Mouse (Mus musculus) bone marrow macrophage, adult 2 months (primary cell): Measurements from ENCODE around the gene Kmt2d. TPM values are rescaled to one million over a fixed set of nuclear protein-coding genes. Genes with fewer than 3 reads are reported as not detected.

ENCODE experiments used
- H3K27ac ChIP-seq: 2 replicates; pipeline ENCODE4 v1.5.1; 2012; ENCODE audit warnings: low read depth, low read length; ENCODE audit not compliant: insufficient read depth
- H3K4me1 ChIP-seq: 2 replicates; pipeline ENCODE4 v1.6.1; 2012; ENCODE audit warnings: low read length; ENCODE audit not compliant: control insufficient read depth, insufficient read depth
- H3K4me3 ChIP-seq: 2 replicates; pipeline ENCODE4 v1.5.1; 2012; ENCODE audit warnings: mild to moderate bottlenecking, low read length, moderate library complexity; ENCODE audit not compliant: insufficient read depth
- CTCF ChIP-seq: IDR thresholded peaks from 2 replicates; pipeline ENCODE4 v1.5.1; 2012; ENCODE audit warnings: low read depth, mild to moderate bottlenecking, low read length, moderate library complexity
- POLR2A ChIP-seq: IDR thresholded peaks from 2 replicates; pipeline ENCODE4 v1.6.1; 2012; ENCODE audit warnings: mild to moderate bottlenecking, low read depth, low read length, borderline replicate concordance
- polyA plus RNA-seq: library from polyadenylated mRNA; stranded (reverse); fragments of >200 nt; gene quantifications from 2 replicates; pipeline ENCODE4 v1.2.4, GENCODE M21; 2012; ENCODE audit not compliant: missing spikeins, insufficient read depth, insufficient read length

Kmt2d gene
- polyA plus RNA-seq, 1 experiment: 69.1 TPM

- H3K4me1 ChIP-seq: no peaks in the 10 kb centered on the region
- TF ChIP-seq POLR2A: no peak
- no peak overlapping the region for H3K4me3 ChIP-seq
- no peak overlapping the region for H3K27ac ChIP-seq
Observed at GRCm38 (mm10) chr15:98887526-98887925, 16.5 kb upstream of the Kmt2d start.

GRCm38 (mm10) chr15:98886667-98887387 is 15.8 kb upstream of the Kmt2d start:
- TF ChIP-seq POLR2A (no peak), CTCF (no peak)
- H3K4me3 ChIP-seq: no peak overlapping the region
- H3K4me1 ChIP-seq: peaks cover under 1% of the 10 kb centered on the region; the same call in 1 of the 2 replicates
- no peak overlapping the region for H3K27ac ChIP-seq

- no peak overlapping the region for H3K27ac ChIP-seq
- no peak for TF ChIP-seq POLR2A
- TF ChIP-seq CTCF: no peak
- peaks cover 13% of the 10 kb centered on the region for H3K4me1 ChIP-seq
Observed at GRCm38 (mm10) chr15:98884106-98884505, 13.1 kb upstream of the Kmt2d start.

GRCm38 (mm10) chr15:98883661-98884060 is 12.7 kb upstream of the Kmt2d start:
- Histone ChIP-seq H3K4me3 (no peak overlapping the region), H3K27ac (no peak overlapping the region), H3K4me1 (peaks cover 13% of the 10 kb centered on the region)
- TF ChIP-seq CTCF (no peak), POLR2A (no peak)

More at GRCm38 (mm10) chr15:98884106-98884505, 13.1 kb upstream of the Kmt2d start:
- no peak overlapping the region for H3K4me3 ChIP-seq

GRCm38 (mm10) chr15:98881656-98882008 is 10.6 kb upstream of the Kmt2d start:
- Histone ChIP-seq H3K4me3 (peak overlapping the region; percentile 52), H3K4me1 (peaks cover 13% of the 10 kb centered on the region), H3K27ac (no peak overlapping the region)
- TF ChIP-seq CTCF (no peak), POLR2A (0 out of 2 replicates have a peak, but pooled peaks have one; percentile 38)

- peak overlapping the region; percentile 35; the same call in 1 of the 2 replicates for H3K27ac ChIP-seq
- H3K4me1 ChIP-seq: peaks cover 13% of the 10 kb centered on the region
- no peak for TF ChIP-seq POLR2A
- TF ChIP-seq CTCF: no peak
Observed at GRCm38 (mm10) chr15:98880978-98881655, 10.1 kb upstream of the Kmt2d start.

GRCm38 (mm10) chr15:98877331-98877730 is 6.3 kb upstream of the Kmt2d start:
- Histone ChIP-seq H3K4me1 (peaks cover 13% of the 10 kb centered on the region), H3K27ac (no peak overlapping the region)
- no peak for TF ChIP-seq POLR2A
- TF ChIP-seq CTCF: no peak

More at GRCm38 (mm10) chr15:98880978-98881655, 10.1 kb upstream of the Kmt2d start:
- peak overlapping the region; percentile 77 for H3K4me3 ChIP-seq

GRCm38 (mm10) chr15:98871916-98872888 is 1.2 kb upstream of the Kmt2d start:
- peaks cover 10% of the 10 kb centered on the region for H3K4me1 ChIP-seq
- H3K4me3 ChIP-seq: peak overlapping the region; percentile 91
- TF ChIP-seq POLR2A (no peak), CTCF (peak; percentile 5; the same call in 1 of the 2 replicates)
- H3K27ac ChIP-seq: peak overlapping the region; percentile 92

More at GRCm38 (mm10) chr15:98877331-98877730, 6.3 kb upstream of the Kmt2d start:
- no peak overlapping the region for H3K4me3 ChIP-seq
